Mouse (Mus musculus) megakaryocyte-erythroid progenitor cell, adult 5-6 weeks (primary cell): ENCODE results near the gene Plekhm2. TPM values are rescaled to one million over a fixed set of nuclear protein-coding genes. Genes with fewer than 3 reads are reported as not detected.

ENCODE experiments used
- ATAC-seq: replicated peaks from 2 replicates; pipeline ENCODE4 v1.8.0; 2016; ENCODE audit warnings: mild to moderate bottlenecking, inconsistent platforms; ENCODE audit not compliant: severe bottlenecking, poor library complexity, low FRiP score, low TSS enrichment
- total RNA-seq, 2 experiments: library from RNA; stranded (forward) in 1 of 2; stranded (reverse) in 1 of 2; fragments of 200-1000, 215-1000 nt in 1 of 2; fragments of >200 nt in 1 of 2; fragmentation: Nextera tagmentation in 1 of 2; gene quantifications; 2 replicates each; pipeline ENCODE4 v1.2.3; 2014 to 2017

Gene Plekhm2
- 7.7 and 16.9 TPM in 2 replicates for total RNA-seq (2014; fragmentation: Nextera tagmentation)
- 4.9 and 22.4 TPM in 2 replicates for total RNA-seq (2017)

DNA sequence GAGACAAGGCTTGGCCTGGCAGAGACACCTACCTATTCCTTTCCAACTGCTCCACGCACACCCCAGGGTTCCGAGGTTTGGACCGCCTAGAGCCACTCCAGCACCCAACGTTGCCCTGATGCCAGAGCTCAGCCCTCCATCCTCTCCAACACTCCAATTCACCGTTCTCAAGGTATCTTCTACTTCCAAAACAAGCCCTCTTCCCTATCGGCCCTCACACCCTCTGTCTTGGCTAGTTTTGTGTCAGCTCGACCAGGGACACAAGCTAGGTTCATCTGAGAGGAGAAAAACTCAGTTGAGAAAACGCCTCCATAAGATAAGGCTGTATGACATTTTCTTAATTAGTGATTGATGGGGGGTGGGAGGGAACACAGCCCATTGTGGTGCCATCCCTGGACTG is at the start of gene Plekhm2:
TSS of gene Plekhm2 (minus strand) at position 101 of the 400 bp plus-strand sequence.
- ATAC-seq, result no peak

DNA sequence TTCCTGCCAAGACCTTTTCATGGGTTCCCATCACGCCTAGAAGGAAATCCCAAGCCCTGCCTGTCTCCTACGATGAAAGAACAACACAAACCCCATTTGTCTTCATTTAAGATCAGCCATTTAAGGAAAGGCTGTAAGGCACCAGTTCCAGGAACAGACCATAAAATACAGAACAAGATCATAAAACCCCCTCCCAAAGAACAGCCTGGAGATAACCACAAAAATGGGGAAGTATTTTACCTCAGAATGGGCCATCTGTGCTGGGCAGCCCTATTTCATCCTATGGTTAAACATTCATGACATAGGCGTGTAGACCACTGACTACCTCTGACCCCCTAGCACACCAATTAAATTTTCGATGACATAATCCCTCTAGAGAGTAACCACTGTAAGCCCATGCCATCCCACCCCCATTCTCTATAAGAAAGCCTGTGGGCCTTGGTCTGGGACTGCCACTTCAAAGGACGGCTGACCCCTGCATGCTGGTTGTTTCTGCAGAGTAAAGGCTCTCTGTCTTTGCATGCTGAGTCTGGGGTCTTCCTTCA is 49.0 kb upstream of the Plekhm2 start:
- no peak for ATAC-seq

DNA sequence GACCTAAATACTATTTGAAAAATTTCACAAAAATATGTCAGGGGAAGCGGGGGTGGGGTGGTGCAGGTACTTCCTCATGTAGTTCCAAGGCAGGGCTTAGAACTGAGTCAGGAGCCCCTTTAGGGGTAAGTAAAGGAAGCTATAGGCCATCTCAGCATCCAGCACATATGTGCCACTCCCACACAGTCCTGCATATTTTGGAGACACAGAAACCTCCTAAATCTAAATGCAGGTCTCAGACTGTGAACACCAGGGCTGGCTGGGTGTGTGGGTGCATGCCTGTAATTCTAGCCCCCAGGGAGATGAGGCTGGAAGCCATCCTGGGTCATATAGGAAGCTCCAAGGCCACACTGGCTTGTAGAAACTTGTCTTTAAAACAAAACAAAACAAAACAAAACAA is 46.6 kb upstream of the Plekhm2 start:
- ATAC-seq, result no peak

- ATAC-seq, result no peak
Measured at GRCm38 (mm10) chr4:141708971-141709370, 44.3 kb upstream of the Plekhm2 start.

DNA sequence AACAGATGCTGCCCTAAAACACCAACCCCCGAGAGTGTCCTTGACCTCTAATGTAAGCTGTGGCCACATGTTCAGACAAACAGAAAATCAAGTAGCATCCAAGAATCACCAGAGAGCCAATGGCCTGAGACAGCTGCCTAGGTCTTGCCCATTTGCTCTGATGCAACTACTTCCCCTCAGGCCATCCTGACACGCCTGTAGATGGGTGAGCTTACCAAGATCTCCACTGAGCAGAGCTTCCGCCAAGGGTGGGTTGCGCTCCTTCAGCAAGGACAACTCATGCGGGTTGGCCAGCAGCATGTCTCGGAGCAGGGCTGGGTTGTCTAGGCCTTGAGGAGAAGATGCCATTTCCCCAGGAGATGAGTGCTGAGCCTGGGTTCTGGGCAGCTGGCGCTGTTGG is 43.3 kb upstream of the Plekhm2 start:
- ATAC-seq, result no peak

DNA sequence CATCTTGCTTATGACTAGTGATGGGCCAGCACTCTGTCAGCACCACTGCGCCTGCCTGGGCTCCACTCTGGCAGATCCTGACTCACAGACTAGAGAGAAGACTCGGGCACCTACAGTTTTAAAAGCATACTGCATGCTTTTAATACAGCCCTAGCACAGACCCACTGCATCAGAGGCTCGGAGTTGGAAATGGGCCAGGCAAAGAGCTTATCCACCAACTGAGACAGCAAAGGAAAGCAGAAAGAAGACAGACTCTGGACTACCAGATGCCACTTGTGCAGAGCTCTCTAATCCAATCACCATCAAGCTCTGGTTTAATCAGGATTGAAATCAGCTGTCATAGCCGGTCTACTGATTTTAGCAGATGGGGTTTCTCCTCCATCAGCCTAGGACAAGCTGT is 40.6 kb upstream of the Plekhm2 start:
- no peak for ATAC-seq

DNA sequence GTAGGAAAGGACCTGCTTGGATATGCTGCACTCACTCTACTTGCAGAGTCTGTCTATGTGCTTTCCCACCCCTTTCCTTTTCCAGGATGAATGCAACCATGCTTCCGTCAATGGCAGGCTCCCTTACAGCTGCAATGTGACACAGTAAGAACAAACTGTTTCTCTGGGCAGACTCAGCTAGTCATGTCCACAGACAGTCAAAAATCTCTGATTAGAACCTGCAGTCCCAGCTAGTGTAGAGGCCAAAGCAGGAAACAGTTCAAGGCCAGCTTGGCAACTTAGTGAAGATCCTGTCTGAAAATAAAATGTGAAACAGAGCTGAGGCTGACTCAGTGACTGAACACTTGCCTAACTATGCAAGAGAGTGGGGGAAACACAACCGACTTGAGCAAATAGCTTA is 39.9 kb upstream of the Plekhm2 start:
- ATAC-seq, result no peak

DNA sequence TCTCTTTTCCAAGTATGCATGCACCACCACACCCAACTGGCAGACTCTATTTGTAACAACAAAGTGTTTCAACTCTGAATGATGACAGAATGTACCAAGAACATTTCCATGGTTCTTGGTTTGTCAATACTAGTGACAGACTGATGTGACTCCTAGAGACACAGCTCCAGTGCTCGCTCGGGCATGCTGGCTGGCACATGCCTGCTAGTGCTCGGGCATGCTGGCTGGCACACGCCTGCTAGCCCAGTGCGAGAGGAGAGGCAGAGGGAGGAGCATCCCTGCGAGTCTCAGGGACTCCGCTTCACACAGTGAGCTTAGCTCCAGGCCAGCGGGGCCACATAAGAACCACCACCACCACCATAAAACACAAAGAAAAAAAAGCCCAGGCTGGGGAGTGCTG is 30.0 kb upstream of the Plekhm2 start:
- no peak for ATAC-seq

- peak; percentile 78 for ATAC-seq
Measured at GRCm38 (mm10) chr4:141688505-141688904, 23.8 kb upstream of the Plekhm2 start.

- no peak for ATAC-seq
Measured at GRCm38 (mm10) chr4:141686525-141686924, 21.8 kb upstream of the Plekhm2 start.

- ATAC-seq, result no peak
Measured at GRCm38 (mm10) chr4:141686093-141686492, 21.4 kb upstream of the Plekhm2 start.

- ATAC-seq, result no peak
Measured at GRCm38 (mm10) chr4:141685499-141685898, 20.8 kb upstream of the Plekhm2 start, which contains the start of gene Rsc1a1. Rsc1a1 (minus strand) TSS chr4:141685599.

GRCm38 (mm10) chr4:141682706-141683230 is 18.1 kb upstream of the Plekhm2 start:
- ATAC-seq, result no peak

DNA sequence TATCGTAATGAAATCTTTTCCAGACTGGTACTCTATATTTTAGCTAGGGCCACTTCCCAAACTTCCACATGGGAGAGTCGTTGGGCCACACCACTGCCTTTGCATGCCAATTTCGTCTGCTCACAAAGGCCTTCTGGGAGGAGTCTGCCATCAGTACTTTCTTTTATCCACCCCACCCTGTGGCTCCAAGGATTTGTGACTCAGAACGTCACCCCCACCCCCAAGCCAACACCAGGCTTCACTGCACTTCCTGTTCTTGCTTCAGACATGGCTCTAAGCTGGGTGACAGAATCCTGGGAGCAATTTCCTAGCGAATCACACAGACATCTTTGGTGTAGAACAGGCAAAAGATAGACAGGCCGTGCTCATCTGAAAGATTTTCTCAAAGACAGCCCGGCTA is 17.1 kb upstream of the Plekhm2 start:
- ATAC-seq, result no peak

DNA sequence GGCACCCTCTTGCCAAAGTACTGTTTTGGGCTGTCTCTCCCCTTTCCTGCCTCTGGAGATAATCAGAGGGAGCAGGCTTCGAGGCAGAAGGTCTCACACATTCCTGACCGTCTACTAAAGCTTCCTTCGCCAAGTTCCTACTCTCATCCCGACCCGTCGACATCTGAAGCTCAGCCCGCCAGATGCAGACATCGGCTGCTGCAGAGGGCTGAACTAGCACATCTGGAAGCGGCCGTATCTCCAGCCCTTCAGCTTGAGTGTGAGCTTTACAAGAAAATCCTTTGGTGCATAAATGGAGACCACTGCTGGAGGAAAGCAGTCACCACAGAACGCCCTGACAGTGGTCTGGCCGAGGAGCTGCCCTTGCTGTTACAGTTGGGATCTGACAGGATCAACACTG is 16.2 kb upstream of the Plekhm2 start:
- ATAC-seq, result no peak

DNA sequence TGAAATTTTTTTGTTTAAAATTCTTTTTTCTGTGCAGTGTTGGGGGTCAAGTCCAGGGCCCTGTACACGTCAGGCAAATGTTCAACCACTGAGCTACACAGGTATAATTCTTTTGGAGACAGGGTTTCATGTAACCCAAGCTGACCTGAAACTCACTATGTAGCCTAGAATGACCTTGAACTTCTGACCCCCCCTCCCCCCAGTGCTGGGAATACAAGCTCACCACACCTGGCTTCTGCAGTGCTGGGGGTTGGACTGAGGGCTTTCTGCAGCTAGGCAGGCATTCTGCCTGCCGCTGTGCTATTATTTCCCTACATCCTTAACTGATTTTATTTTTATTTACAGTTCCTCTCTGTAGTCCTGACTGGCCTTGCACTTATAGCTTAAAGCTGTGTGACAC is 14.3 kb upstream of the Plekhm2 start:
- no peak for ATAC-seq

GRCm38 (mm10) chr4:141676462-141676979 is 11.8 kb upstream of the Plekhm2 start:
- 0 out of 2 replicates have a peak, but pooled peaks have one; percentile 18 for ATAC-seq

DNA sequence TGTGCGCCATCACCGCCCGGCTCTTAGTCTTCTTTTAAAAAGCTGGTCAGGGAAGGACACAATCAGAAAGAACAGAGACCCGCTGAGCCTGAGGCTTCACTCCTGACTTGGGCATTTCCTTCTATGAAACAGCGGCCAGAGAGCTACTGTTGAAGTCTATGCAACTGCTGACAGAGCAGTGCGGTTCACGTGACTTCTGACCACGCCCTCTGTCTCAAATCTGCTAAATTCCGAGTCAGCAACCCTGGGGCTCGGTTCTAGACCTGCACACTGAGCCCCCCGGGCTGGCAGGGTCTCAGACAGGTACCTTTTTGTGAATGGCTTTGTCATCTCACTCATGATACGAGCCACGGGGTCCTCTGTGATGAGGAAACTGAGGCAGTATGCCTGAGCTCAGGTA is 7.6 kb upstream of the Plekhm2 start:
- ATAC-seq, result 0 out of 2 replicates have a peak, but pooled peaks have one; percentile 24

- ATAC-seq, result no peak
Measured at GRCm38 (mm10) chr4:141671389-141671788, 6.7 kb upstream of the Plekhm2 start.

- no peak for ATAC-seq
Measured at GRCm38 (mm10) chr4:141669898-141670712, 5.4 kb upstream of the Plekhm2 start.
